Mouse (Mus musculus): ENCODE data around the gene Tmem62.
"Not testable (repeated sequence)": the region's sequence is repeated elsewhere in the genome, so short reads cannot be mapped to it uniquely, and the experiment has no call there.

Tmem62 gene

GRCm38 (mm10) chr2:120996607-120997006, 19.8 kb downstream of the Tmem62 start:
- not testable (repeated sequence) for DNase-seq (ENCODE audit: low read depth)

DNA sequence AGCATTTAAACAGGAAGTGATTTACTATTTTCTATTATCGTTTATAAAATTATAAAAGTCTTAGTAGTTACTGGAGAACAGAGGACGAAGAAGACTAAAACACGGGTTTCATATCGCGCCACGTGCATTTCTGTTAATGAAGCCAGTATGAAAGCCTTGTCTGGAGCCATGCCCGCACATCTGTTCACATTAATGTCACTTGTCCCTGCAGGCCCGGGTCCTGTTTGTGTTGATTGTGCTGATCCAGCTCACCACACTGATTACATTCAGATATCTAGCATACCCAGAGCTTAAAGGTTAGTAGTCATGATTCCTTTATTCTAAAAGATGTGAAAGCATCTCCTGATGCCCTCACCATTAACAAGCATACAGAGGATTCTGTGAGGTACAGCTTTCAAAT, 22.0 kb downstream of the Tmem62 start:
- DNase-seq (ENCODE audit: low read depth): no peak

DNA sequence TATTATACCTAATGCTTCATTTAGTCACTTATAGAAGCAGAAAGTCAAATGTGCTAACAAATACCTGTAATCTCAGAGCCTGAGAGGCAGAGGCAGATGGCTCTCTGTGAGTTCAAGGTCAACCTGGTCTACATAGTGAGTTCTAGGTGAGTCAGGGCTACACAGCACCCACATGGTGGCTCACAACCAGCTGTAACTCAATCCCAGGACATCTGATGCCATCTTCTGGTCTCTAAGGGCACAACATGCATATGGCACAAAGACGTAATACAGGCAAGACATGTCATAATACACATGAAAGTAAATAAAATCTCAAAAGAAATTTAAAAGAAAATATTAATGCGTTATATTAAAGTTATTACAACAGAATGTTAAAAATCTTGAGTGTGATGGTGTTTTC, 26.8 kb downstream of the Tmem62 start:
- DNase-seq (ENCODE audit: low read depth): peak; percentile 10

DNA sequence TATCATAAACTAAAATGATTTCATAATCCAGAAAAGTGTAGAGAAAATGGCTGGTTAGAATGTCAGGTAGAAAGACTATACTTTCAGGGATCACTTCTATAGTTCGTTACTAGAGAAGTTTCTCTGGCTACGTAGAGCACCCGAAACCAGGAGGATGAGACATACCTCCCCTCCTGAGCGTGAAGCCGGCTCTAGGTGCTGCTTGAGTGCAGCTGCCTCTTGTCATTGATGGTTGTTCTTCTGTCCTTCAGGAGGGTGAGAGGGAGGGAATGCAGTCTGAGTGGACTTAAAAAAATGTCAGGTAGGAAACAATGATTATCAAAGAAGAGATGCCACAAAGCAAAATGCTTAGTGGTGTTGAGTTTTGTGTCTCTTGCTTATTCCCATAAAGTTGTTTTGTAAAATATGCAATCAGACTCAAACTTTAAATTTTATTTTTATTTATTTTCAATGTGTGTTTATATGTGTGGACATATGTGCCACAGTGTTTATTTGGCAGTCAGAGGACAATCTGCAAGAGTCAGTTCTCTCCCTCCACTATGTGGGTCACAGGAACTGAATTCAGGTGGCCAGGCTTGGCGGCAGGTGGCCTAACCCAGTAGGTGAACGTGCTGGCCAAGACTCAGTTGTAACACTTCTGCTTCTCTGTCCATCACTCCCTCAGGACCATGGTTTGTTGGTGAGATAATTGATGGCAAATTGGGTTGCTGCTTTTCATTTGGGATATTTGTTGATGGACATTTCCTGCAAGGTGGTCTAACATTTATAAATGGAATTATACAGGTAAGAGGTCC, 27.4 kb downstream of the Tmem62 start:
- DNase-seq (ENCODE audit: low read depth): no peak

GRCm38 (mm10) chr2:121006986-121007385, 30.2 kb downstream of the Tmem62 start:
- no peak for DNase-seq (ENCODE audit: low read depth)

DNA sequence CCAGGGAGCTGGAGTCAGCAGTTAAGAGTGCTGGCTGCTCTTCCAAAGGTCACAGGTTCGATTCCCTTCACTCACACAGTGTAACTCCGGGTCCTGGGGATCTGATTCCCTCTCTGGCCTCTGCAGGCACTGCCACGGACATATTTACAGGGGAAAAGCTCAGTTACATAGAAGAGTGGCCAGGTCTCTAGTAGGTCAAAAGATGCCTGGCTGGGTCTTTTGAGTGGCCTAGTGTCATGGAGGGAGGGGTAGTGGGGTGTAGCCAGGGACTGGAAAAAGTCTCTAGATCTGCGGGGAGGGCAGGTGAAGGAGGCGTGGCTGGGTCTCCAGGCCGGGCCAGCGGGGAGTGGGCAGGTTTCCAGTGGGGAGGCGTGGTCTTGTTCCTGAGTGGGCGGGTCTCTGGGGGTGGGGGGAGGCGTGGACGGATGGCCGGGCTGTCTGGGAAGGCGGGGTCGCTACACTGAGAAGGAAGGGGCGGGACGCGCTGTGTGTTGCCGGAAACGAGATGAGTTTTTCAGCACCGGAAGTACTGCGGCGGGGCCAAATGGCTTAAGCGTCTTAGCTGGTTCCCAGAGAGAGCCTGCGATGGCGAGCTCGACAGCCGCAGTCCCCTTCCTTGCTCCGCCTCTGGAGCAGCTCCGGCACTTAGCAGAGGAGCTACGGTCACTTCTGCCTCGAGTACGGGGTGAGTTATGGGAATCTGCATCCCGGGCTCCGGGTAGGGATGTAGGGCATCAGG, 31.3 kb downstream of the Tmem62 start, which contains the start of gene Ccndbp1:
TSS of gene Ccndbp1 (plus strand) at position 479 of the 739 bp plus-strand sequence.
- DNase-seq (ENCODE audit: low read depth): peak; percentile 90

DNA sequence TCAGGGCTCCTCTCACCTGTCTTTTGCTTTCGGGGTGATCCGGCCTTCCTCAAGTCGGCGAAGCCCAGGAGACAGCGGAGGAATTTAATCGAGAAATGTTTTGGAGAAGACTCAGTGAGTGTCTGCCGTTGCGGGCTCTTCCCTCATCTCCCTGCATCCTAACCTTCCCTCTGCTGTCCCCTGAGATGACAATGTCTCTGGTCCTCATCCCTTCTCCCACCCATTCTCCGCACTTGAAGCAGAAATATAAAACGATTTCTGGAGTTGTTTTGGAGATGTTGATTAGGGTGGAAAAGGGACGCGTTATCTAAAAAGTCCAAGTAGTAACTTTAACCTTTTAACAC, 31.8 kb downstream of the Tmem62 start:
- DNase-seq (ENCODE audit: low read depth): no peak

GRCm38 (mm10) chr2:121009071-121009677, 32.4 kb downstream of the Tmem62 start:
- DNase-seq (ENCODE audit: low read depth): no peak

DNA sequence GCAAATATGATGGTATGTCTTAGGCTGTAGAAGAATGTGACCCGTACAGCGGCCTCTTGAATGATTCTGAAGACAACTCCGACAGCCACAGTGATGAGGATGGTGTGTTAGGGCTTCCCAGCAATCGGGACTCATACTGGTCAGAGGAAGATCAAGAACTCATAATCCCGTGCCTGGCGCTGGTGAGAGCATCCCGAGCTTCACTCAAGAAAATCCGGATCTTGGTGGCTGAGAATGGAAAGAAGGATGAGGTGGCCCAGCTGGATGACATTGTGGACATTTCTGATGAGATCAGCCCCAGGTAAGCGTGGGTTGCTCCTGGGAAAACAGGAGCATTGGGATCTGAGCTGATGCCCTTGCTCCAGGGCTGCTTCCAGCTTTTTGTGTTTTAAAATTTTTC, 35.9 kb downstream of the Tmem62 start:
- no peak for DNase-seq (ENCODE audit: low read depth)

DNA sequence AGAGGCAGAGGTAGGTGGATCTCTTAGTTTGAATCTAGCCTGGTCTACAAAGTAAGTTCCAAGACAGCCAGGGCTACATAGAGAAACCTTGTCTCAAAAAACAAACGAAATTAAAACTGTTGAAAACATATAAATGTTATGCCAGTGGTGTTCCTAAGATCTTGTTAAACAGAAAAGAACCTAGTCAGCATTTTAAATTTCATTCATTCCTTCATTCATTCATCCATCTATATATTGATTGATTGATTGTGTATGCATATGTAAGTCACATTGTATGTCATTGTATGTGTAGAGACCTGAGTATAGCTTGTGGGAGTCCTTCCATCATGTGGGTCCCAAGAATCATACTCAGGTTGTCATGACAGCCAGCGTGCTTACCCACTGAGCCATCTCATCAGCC, 38.7 kb downstream of the Tmem62 start:
- DNase-seq (ENCODE audit: low read depth): no peak

DNA sequence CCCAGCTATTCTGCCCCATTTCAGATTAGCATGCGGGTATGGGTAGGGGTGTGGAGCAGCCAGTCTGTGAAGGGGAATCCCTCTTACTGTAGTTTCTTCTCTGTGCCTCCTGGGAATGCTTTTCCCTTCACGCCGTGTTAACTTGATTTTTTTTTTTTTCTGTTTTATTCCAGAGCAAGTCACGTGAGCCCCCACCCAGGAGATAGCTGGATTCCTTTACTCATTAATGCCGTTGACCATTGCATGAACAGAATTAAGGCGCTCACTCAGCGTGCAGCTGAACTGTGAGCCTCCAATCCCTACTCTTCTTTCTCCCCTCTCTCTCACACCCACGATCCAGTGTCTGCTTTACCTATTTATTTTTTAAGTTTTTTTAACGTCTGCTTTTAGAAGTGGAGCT, 39.4 kb downstream of the Tmem62 start:
- no peak for DNase-seq (ENCODE audit: low read depth)

DNA sequence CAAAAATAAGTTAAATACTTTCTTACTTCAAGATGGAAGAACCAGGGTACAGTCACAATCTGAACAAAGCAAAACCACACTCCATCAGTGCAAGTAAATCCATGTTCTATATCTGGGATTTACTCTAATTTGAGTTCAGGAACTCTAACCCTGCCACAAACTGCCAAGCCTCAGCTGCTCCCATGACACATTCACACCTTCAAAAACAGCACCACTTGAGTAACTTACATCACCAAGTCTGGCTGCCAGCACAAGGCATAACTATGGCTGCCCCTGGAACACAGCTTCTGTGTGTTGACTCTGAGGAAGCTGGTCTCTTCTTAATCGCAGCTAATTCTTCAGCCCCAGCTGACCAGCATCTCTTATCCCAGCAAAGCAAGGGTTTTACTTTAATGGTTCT, 40.3 kb downstream of the Tmem62 start:
- no peak for DNase-seq (ENCODE audit: low read depth)

DNA sequence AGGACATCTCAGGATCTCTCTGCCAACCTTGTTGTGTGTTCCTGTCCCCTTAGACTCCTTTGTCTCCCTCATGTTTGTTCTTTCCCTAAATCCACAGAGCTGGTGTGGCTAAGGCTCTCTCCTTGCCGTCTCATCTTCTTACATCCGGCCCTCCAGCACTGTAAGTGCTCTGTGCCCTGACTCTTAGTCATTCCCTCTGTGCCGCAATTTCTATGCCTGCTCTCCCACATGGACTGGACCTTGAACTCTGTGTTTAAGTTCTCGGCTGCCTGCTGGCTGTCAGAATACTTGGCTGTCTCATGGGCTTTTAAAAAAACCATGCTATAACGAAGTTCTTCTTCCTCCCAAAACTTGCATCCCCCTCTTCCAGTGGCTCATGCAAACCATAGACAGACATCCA, 46.1 kb downstream of the Tmem62 start:
- no peak for DNase-seq (ENCODE audit: low read depth)

- DNase-seq (ENCODE audit: low read depth): peak; percentile 22
Observed at GRCm38 (mm10) chr2:121036733-121037341, 60.0 kb downstream of the Tmem62 start, which contains the start of gene Epb42. Epb42 (minus strand) TSS chr2:121037072.

GRCm38 (mm10) chr2:121038851-121039250, 62.0 kb downstream of the Tmem62 start:
- DNase-seq (ENCODE audit: low read depth): not testable (repeated sequence)

- DNase-seq (ENCODE audit: low read depth): no peak
Observed at GRCm38 (mm10) chr2:121039382-121039781, 62.6 kb downstream of the Tmem62 start.

GRCm38 (mm10) chr2:121041098-121041497, 64.3 kb downstream of the Tmem62 start:
- peak; percentile 16 for DNase-seq (ENCODE audit: low read depth)

DNA sequence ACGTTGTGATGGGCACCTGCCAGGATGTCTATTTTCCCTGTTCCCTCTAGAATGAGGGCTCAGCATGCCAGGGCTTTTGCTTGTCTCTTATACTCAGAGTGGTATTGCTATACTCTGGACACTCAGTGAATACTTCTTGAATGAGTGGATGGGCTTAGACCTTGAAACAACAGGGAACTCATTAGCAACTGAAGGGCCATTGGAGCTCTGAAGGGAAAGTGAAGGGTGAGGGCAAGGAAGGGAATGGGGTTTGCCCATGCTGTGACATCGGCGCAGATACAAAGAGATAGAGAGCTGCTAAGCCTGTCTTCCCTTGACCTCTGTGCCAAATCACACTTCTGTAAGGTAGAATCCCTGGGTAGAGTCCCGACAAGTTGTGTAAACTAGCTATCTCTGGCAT, 68.8 kb downstream of the Tmem62 start:
- DNase-seq (ENCODE audit: low read depth): no peak

DNA sequence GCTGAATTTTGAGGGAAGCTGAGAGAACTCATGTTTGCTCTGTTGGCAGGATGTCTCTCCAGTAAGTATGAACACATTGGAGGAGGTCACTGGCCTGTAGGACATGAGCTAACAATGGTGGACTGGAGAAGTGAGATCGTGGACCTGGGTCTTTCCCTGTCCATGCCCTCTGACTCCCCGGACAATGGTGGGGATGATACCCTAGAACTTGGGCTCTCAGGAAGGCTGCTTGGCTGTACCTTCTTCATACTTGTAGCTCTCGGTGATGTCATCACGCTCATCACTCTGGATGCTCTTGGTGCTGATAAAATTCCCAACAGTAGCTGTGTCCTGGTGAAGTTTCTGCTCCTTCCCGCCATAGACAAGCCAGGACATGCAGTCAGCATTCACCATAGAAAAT, 75.4 kb downstream of the Tmem62 start:
- no peak for DNase-seq (ENCODE audit: low read depth)

- no peak for DNase-seq (ENCODE audit: low read depth)
Observed at GRCm38 (mm10) chr2:121054060-121054459, 77.2 kb downstream of the Tmem62 start.

- DNase-seq (ENCODE audit: low read depth): no peak
Observed at GRCm38 (mm10) chr2:121055915-121056314, 79.1 kb downstream of the Tmem62 start.
